Mouse (Mus musculus) right cerebral cortex, postnatal 36 days (tissue): ENCODE results near the gene Serpina10.
"Not testable (repeated sequence)": the region's sequence is repeated elsewhere in the genome, so short reads cannot be mapped to it uniquely, and the experiment has no call there.

Experiments
- DNase-seq, 2 experiments: peaks; one replicate each; pipeline ENCODE4 v3.0.0; 2022; ENCODE audit warnings: low spot score in 2 of 2, mixed read lengths in 1 of 2

Serpina10 gene

DNA sequence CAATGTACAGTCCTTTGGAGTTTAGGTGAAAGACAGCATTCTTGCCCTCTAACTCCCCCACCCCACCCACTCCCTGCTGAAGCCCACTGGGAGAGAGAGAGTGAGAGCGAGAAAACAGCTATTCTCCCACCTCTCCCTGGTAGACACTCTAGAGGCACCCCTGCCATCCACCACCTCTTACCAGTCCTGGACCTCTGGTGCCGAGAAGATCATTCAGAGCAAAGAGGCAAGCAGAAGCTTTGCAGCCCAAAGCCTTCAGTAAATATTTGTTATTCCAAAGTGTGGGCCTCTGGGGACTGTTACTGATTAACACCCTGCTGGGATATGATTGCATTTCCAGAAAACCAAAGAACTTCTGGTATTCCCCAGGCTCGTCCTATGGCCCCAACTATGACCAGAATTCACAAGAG is at the start of gene Serpina10:
Gene Serpina10 (minus strand): TSS at position 242 of the 410 bp plus-strand sequence.
- no peak for DNase-seq

DNA sequence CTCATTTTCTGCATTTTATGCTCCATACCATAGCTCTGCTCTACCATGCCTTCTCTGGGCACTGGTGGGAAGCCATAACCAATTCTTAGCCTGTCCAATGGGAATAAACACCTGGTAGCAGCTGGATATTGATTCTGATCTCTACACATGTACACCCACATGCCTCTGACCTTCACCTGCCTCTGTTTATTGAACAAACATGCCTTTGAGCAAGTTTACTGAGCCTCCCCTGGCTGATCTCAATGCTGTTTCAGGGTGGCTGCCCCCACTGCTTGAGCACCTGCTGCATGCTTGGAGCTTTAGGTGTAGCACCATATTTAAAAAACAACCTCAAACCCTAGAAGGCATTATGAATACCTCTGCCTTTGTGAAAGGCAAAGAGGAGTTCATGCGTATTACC is 48.6 kb upstream of the Serpina10 start:
- DNase-seq = not testable (repeated sequence)

DNA sequence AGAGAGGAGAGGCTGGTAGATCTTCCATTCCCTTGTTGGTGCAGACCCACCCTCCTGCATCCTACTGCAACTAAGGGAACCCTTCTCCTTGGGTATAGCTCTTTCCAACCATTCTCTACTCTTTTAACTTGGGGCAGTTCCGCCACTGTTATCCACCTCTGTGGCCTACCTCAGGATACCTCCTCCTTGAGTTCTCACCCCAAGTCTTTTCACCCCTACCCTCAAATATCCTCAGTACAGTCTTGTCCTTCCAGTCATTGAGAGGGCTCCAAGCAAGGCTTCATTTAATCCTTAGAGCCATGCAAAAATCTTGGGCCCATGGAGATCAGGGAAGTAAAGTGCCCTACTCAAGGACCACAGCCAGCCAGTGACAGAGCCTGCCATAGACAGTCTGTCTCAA is 44.8 kb upstream of the Serpina10 start, which contains the start of gene Serpina16:
Gene Serpina16 (minus strand): TSS at position 101 of the 400 bp plus-strand sequence.
- no peak for DNase-seq

DNA sequence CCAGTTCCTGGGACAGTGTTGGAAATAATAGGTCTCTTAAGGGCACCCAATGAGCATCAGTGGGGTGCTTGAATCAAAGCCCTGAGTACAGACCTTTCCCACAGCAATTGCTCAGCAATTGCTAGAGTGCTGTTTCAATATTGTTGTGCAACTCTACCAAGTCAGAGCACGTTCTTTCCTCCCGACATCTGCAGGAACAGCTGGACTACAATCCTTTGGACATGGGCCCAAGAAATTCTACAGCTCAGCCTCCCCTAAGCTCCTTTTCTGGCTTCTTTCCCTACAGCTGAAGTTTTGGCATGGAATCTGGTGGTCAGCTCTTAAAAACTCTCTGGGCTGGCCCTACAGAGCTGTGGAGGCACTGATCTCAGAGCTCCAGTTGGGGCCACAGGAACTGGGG is 41.9 kb upstream of the Serpina10 start:
- no peak for DNase-seq

DNA sequence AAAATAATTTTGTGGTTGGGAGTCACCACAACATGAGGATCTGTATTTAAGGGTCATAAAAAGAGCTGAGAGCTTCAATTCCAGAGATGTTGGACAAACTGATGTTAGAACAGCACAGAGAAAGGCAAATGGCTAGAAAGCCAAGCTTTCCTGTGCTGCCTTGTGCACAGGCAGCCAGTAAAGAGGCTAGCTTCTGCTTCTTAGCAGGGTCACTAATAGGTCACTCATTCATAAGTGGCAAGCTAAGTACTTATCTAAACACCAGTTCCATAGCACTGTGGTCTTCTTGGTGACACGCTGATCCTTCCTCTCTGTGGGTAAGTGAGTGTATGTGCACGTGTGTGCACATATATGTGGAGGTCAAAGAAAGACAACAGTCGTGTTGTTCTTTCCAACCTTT is 40.2 kb upstream of the Serpina10 start:
- no peak for DNase-seq

DNA sequence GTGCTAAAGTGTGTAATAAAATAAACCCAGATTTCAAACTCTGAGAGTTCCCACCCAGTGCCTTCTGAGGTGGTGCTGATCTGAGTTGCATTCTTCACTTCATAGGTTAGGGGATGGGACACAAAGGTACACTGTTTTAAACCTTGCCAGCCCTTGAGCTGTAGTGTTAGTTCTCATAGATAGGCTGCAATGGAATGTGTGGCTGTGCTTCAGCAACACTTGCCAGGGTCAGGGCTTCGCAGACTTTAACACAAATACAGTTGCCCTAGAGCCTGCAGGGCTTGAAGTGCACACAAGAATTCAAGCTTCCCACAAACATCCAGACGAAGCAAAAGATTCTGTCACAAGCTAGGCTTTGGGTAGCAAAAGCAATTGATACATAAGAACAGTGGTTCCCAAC is 39.7 kb upstream of the Serpina10 start:
- DNase-seq = no peak

DNA sequence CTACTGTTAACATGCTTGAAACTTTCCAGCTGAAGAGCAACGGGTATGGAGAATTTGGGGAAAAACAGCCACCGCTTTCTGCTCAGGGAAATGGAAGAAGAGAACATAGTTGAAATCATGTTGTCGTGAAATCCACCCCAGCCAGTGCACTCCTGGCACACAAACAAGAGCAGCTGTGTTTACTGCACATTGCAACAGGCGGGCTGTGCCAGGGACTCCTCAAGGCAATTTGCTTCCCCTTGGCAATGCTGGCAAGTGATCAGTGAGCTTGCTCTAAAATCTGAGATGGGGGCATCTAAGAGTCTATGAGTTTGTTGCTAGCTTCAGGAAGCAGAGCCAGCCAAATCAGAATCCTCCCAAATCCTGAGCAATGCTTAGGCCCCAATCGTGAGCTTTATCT is 39.1 kb upstream of the Serpina10 start:
- peak in 1 of 2 experiments; percentile 20 for DNase-seq

DNA sequence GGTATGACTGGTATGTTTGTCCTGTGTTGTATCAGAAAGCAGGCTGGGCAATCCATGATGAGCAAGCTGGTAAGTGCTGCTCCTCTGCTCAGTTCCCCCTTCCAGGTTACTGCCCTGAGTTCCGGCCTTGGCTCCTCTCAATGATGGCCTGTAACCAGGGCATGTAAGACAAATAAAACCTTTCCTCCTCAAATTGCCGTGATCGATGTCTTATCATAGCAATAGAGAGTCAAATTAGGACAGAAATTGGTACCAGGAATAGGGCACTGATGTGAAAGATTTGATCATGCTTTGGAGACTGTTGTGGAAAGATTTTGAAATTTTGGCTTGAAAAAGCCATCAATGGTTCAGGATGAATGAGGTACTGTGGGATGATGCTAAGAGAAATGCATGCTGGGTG is 34.0 kb upstream of the Serpina10 start:
- no peak for DNase-seq

DNA sequence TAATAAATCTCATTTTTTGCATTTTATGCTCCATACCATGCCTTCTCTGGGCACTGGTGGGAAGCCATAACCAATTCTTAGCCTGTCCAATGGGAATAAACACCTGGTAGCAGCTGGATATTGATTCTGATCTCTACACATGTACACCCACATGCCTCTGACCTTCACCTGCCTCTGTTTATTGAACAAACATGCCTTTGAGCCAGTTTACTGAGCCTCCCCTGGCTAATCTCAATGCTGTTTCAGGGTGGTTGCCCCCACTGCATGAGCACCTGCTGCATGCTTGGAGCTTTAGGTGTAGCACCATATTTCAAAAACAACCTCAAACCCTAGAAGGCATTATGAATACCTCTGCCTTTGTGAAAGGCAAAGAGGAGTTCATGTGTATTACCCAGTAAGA is 30.8 kb upstream of the Serpina10 start:
- not testable (repeated sequence) for DNase-seq

DNA sequence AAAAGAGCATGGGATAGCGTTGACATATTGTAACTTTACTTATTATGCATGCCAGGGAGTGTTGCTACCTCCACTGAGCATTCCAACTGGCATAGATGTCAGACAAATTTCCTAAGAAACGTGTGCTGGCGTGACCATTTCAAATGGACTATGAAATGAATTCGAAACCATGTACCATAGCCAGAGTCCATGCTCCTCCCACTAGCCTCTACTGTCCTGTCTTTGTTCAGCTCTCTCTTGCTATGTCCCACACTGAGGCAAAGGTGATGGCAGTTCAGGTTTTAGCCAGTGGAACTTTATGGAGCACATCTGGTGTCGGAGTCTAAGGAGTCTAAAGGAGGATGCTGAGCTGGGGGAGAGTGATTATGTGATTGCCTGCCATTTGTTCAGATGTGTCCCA is 28.8 kb upstream of the Serpina10 start:
- DNase-seq = no peak

DNA sequence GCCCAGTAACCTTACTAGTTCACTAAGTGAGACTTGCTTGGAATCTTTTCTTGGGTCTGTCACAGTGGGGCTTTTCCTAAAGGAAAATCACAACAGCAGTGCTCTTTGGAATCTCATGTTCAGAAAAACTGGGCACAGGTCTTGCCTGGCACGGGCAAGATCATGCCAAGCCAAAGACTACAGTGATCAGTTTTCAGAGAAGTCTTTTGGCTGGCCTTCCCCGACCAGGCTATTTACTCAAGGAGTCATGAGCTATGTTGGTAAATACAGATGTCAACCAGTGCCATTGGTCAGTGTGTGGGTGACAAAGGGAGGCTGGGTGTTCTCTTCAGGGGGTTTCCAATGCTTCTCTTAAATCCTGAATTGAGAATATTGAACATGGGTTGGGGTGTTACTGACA is 27.9 kb upstream of the Serpina10 start:
- DNase-seq = no peak

DNA sequence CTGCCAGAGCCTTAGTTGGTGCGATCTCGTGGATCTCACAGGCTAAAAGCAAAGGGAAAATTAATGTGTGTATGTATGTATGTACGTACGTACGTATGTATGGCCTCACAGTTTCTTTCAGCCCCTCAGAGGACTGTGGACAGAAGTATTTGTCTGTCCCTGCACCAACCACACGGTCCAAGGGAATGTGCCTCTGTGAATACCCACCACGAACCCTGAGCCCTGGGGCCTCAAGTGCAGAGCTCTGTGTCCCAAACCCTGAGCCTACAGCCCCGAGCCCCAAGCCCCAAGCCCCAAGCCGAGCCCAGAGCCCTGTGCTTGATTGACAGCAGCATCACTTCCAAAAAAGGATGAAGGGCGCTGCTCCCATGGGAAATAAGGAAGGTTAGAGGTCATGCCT is 26.7 kb upstream of the Serpina10 start:
- DNase-seq = no peak

DNA sequence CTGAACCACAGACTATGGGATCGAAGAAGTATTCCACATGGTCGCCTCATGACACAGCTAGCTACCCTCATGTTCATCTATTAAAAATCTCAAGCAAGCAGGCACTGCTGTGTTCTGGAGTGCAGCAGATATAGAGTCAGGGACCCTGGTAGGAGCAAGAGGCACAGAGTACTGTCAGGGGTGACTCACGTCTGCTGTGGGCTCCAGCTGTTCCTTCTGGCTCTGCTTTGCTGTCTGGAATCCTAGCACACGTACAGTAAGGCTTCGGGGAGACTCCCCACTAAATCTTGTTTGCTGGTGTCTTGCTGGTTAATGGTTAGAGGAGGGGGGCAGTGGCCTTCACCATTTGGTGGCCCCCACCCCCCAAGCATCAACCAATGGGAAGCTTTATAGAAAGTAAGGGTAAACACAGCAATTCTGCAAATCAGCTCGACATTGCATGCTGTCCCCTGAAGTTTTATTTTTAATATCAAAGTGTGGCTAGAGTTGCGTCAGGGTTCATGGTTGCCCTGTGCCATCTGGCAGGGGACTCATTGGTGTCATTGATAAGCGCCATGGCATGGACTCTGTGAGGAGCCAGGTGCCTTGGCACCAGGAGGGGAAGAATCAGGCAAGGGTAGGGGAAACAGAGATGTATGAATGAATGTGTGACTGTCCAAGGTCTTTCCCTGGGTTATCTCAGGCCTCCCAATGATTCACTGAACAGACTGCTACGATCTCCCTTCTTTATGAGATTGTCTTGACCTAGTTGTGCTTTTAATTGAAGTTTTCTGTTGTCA is 25.8 kb upstream of the Serpina10 start, which contains the start of gene Serpina6:
Gene Serpina6 (minus strand): TSS at position 365 of the 779 bp plus-strand sequence.
- DNase-seq = no peak

DNA sequence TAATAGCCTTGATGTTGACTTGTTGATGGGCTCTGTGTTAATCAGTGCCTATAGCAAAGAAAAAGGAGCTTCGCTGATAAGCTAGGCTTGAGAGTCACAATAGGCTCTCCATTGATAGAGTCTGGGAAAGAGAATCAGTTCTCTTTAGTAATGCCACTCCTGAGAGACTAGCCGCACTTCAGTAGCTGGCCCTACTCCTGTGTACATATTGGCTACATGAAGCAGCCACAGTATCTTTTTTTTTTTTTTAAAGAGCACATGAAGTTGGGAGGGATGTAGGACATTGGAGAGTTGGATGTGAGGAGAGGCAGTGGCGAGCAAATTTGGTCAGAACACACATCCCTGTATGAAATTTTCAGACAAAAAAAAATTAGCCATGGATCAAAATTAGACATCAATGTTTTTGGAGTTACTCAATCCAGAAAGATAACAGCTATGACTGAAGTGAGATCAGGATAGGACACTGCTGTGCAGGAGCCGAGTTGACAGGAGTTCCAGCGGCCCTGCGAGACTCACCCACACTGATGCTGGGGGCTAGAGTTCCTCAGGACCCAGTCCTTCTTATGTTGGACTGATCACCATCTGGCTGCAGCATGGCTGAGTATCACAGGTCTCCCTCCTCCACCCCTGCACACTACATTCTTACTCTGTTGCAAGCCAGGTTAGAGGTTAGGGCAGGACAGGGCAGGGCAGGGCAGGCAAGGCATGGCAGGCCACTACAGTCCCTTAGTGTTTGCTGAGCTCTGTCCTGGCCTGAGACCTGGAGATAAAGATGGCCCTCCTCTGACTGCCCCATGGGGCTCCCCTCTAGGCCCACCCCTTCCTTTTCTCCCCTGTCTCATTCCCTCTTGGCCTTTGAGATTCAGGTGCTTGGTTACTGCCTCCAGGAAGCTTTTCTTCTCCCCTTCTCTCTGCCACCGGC is 24.1 kb upstream of the Serpina10 start:
- DNase-seq = no peak

DNA sequence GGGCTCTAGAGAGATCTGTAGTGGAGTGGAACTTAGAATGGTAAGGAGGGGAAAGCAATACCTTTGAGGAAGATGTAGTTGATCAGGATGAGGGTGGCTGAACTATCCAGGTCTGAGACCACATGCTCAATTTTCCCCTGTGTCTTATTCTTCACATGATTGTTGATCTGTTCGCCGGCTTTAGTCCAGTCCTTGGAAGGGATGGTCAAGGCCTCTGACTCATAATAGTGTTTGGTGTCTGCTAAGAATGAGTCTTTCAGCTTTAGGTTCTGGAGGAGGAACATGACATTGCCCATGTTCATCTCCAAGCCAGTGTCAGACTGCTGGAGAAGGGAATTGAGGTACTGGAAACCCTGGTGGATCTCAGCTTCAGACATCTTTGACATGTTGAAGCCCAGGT is 22.6 kb upstream of the Serpina10 start:
- no peak for DNase-seq

DNA sequence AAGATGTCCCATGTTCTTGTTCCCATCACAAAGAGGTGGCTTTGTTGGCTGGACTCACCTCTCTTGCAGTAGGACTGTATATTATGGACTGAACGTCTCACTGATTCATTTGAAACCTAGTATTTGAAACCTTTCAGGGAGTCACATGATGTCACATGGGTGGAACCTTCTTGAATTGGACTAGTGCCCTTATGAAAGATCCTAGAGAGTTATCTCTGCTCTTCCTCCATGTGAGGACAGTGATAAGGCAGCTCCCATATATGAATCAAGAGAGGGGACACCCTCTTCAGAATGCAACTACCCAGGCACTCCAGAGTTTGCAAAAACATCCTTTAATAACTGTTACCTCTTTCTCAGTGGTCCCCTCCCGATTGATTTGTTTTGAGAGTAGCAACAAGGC is 15.1 kb upstream of the Serpina10 start:
- DNase-seq = no peak

DNA sequence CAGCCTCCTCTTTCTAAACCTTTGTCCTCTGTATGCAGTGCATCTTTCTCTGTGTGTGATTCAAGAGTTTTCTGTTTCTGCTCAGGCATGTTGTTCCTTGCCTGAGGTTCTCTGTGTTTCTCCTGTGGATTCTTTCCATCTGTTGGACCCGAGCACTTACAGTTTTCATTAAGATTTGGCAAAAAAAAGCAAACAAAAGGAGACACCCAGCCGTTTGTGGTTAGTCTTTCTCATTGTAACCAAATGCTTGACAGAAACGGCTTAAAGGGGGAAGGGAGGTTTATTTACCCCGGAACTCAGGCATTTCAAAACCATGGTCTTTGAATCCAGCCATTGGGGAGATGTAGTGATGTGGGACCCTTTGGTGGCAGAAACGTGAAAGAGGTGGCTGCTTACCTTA is 13.4 kb upstream of the Serpina10 start:
- no peak for DNase-seq

DNA sequence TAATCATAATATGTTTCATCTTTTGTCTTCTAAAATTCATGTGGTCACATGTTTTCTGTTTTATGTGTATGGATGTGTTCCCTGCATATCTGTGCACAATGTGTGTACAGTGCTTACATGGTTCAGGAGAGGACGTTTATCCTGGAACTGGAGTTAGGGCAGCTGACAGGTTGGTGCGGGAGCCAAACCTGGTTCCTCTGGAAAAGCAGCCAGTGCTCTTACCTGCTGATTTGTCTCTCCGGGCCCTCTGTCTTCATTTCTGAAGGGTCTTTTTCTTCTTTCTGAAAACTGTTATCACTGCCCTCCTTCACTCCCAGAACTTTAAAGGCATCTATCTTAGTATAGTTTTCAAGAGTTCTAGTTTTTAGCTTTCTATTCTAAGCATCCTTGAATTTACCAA is 12.6 kb upstream of the Serpina10 start:
- DNase-seq = no peak

DNA sequence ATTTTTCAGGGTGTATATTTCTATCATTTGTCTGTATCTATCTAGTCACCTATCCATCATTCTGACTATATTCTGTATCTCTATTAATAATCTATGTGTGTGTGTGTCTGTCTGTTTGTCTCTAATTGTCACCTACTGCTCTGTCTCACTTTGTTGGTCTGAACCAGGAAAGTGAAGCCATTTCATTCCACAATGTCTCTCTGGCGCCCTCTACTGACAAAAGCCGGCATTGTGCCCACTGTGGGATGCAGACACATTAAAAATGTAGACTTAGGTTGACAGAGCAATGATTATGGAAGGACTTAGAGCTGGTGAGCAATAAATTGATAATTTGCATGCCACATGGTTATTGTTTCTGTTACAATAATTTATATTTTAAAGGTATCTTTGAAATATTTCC is 12.1 kb upstream of the Serpina10 start:
- DNase-seq = peak; percentile 34 to 68

DNA sequence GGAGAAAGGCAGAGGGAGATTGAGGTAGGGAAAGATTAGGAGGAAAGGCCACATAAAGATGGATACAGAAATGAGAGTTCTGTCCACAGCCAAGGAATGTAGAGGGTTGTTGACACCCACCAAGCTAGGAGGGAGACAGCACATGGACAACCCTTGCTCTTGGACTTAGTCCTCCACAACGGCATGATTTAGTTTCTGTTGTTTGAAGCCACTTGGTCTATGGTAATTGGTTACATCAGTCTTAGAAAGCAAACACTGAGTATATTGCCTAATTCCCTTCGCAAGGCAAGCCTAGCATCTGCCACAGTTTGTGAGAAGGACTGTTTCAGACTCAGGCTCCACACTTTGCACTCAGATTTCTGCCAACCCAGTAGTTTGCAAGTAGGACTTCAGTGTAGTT is 4.6 kb upstream of the Serpina10 start:
- no peak for DNase-seq

DNA sequence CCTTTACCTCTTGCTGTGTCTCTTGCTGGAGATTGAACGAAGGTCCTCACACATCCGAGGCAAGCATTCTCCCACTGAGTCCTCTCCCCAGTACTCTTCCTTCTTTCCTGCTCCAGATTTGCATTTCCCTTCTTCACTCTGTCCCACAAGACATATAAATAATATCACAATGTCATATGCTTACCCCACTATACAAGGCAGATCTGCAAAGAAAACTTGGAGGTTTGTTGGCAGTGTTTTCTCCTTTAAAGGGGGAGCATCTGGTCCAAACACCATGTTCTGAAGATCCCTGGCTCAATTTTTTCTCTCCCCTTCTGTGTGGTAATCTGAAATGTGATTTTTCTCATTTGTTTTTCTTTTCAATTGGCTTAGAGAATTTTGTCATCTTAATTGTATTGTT is 3.2 kb upstream of the Serpina10 start:
- DNase-seq = no peak

DNA sequence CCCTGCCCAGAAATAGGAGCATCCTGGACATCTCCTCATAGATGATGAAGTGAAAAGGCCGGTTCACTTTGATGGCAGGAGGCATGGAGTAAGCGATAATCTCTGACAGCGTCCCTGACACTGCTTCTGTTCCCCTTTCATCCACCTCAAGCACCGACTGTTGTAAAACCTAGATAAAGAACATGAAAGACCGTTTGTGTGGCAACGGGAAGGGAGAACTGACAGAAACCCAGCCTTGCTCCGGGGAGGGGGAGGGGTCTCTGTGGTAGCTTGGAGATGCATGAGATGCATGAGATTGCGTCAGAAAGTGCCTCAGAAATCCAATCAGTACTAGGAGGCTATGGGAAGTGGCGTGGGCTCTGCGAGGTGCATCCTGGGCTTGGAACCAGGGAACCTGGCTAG is 14.4 kb downstream of the Serpina10 start:
- DNase-seq = no peak

DNA sequence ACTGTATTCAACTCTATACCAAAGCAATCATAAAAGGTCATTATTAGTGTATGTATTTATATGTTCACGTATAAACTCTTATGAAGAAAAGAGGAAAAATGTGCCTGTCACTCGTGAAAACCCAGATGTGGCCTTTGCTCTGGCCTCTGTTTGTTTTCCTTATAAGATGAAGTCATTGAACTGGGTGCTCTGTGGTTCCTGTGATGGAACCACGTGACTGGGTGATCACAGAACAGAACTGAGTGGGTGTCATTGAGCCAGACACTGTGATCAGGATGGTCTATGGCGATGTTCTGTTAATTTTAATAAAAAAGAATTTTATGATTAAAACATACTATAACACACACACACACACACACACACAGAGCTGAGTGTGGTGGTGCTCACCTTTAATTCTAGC is 15.5 kb downstream of the Serpina10 start:
- no peak for DNase-seq
